Mouse (Mus musculus) hindbrain, embryonic 15.5 days (tissue): ENCODE measurements around the gene Ctc1. TPM values are rescaled to one million over a fixed set of nuclear protein-coding genes. Genes with fewer than 3 reads are reported as not detected.

ENCODE experiments used
- ATAC-seq: fragments of 200-750 bp; cut with Nextera tagmentation; 2 replicates; pipeline ENCODE4 v1.8.0; 2017; ENCODE audit warnings: low read depth, moderate number of reproducible peaks, moderate TSS enrichment; ENCODE audit not compliant: low FRiP score
- H3K27ac ChIP-seq: fragments of 300-500 bp; sonication (generic); replicated peaks from 2 replicates; pipeline ENCODE4 v1.5.1; 2015; ENCODE audit warnings: mild to moderate bottlenecking, inconsistent platforms
- H3K27me3 ChIP-seq: fragments of 300-500 bp; sonication (generic); 2 replicates; pipeline ENCODE4 v1.6.1; 2015; ENCODE audit warnings: control low read depth, inconsistent platforms
- H3K36me3 ChIP-seq: fragments of 300-500 bp; sonication (generic); 2 replicates; pipeline ENCODE4 v1.6.1; 2015; ENCODE audit warnings: control low read depth, inconsistent platforms
- H3K4me1 ChIP-seq: fragments of 300-500 bp; sonication (generic); replicated peaks from 2 replicates; pipeline ENCODE4 v1.6.1; 2015; ENCODE audit warnings: control low read depth, inconsistent platforms
- H3K4me2 ChIP-seq: fragments of 300-500 bp; sonication (generic); 2 replicates; pipeline ENCODE4 v1.6.1; 2015; ENCODE audit warnings: moderate library complexity, mild to moderate bottlenecking, inconsistent platforms
- H3K4me3 ChIP-seq: fragments of 300-500 bp; sonication (generic); 2 replicates; pipeline ENCODE4 v1.5.1; 2015; ENCODE audit warnings: mild to moderate bottlenecking, inconsistent platforms
- H3K9ac ChIP-seq: fragments of 300-500 bp; sonication (generic); 2 replicates; pipeline ENCODE4 v1.6.1; 2015; ENCODE audit warnings: inconsistent platforms
- H3K9me3 ChIP-seq: fragments of 300-500 bp; sonication (generic); 2 replicates; pipeline ENCODE4 v1.6.1; 2016; ENCODE audit warnings: control low read depth, inconsistent platforms
- WGBS: fragments of 180-500 bp; shearing (Covaris S2); methylation state at CpG from one replicate; pipeline ENCODE4 v1.1.7; 2015; 5-methylcytosine and 5-hydroxymethylcytosine counted together
- microRNA-seq: library from miRNA; unstranded; fragments of <30 nt; microRNA quantifications from one replicate; pipeline ENCODE4, GENCODE M21; 2016
- polyA plus RNA-seq: library from polyadenylated mRNA; unstranded; fragments of >200 nt; fragmentation: Nextera tagmentation; extraction: Ambion mirVana; gene quantifications from 2 replicates; pipeline ENCODE4 v1.2.1, GENCODE M21; 2015

Ctc1 gene
- polyA plus RNA-seq, 1 experiment from 2014 or later: 71.2 TPM

DNA sequence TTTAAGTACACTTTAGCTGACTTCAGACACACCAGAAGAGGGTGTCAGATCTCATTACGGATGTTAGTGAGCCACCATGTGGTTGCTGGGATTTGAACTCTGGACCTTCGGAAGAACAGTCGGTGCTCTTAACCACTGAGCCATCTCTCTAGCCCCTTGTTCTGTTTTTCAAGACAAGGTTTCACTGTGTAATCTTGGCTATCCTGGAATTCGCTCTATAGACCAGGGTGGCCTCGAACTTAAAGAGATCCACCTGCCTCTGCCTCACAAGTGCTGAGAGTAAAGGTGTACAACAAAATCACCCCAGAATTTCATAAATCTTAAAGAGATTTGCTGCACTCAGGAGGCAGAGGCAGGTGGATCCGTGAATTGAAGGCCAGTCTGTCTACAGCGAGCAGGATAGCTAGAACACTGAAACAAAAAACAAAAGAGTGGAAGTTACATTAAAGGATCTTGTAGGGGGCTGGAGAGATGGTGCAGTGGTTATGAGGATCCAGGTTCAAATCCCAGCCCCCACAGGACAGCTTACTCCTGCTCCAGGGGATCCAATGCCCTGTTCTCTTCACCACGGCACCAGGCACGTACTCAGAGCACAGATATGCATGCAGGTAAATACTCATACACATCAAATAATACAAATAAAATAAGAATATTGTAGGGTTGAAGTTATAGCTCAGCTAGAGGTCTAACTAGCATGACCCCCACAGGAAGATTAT, 60.2 kb downstream of the Ctc1 start:
- Histone ChIP-seq H3K4me2 (no peak overlapping the region), H3K4me1 (peaks cover 28% of the 10 kb centered on the region), H3K36me3 (no peaks in the 10 kb centered on the region), H3K9me3 (no peaks in the 10 kb centered on the region), H3K27ac (no peak overlapping the region), H3K9ac (no peak overlapping the region), H3K4me3 (no peak overlapping the region), H3K27me3 (no peaks in the 10 kb centered on the region)
- WGBS: 45% methylated on average over 9 of the region's 9 CpGs
- no peak for ATAC-seq

DNA sequence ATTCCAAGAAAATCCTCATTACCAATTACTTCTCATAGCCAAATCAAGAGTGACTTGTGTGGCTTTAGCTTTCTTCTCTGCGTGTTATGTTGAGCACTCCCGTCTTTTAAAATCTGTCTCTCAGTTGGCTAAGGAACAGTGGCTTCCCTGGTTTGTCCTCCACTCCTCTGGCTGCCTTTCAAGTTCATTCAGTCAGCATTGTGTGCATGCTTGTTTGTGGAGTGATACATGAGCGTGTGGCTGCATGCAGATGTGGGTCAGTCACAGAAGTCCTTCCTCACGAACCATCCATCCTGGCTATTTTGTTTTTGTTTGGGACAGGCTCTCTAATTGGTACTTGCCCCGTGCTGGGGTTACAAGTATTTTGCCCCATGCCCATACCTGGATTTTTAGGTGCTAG, 60.9 kb downstream of the Ctc1 start:
- Histone ChIP-seq H3K27me3 (no peaks in the 10 kb centered on the region), H3K9ac (no peak overlapping the region), H3K9me3 (no peaks in the 10 kb centered on the region), H3K4me1 (peaks cover 22% of the 10 kb centered on the region), H3K4me3 (no peak overlapping the region), H3K4me2 (no peak overlapping the region), H3K36me3 (no peaks in the 10 kb centered on the region), H3K27ac (no peak overlapping the region; the same call in 1 of the 2 replicates)
- 58% methylated on average over 5 of the region's 5 CpGs for WGBS
- no peak for ATAC-seq

DNA sequence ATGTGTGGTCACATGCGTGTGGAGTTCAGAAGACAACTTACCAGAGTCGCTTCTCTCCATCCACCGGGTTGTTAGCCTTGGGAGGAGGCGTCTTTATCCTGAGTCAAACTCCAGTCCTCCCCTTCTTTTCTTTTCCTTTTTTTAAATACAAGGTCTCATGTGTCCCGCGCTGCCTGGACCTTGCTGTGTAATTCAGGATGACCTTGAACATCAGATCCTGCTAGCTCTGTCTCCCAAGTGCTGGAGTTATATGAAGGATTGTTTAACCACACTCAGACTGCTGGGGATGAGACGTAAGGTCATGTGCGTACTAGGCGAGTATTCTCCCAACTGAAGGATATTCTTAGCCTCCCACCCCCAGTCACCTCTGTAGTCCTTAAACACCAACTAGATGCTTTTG, 61.6 kb downstream of the Ctc1 start:
- Histone ChIP-seq H3K4me3 (no peak overlapping the region), H3K4me2 (no peak overlapping the region), H3K27me3 (no peaks in the 10 kb centered on the region), H3K27ac (no peak overlapping the region), H3K9me3 (no peaks in the 10 kb centered on the region), H3K36me3 (no peaks in the 10 kb centered on the region), H3K4me1 (peaks cover 14% of the 10 kb centered on the region), H3K9ac (no peak overlapping the region)
- 90% methylated on average over 9 of the region's 9 CpGs for WGBS
- ATAC-seq: no peak

DNA sequence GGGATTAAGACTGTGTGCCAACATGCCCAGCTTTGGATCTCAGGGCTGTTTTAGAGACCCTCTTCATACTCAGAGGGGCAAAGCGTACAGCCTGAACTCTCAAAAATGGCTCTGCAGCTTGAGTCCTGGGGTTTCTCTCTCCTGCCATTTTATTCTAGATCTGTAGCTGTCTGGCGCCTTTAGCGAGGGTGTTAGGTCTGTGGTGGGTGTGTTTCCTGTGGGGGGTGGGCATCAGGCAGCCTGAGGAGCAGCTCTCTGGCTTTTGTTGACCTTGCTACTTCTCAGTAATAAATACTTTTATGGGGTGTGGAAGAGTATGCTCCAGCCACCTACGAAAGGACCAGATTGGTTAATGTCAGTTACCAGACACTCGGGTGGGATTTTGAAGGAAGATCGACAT, 62.3 kb downstream of the Ctc1 start:
- Histone ChIP-seq H3K27ac (no peak overlapping the region), H3K36me3 (no peaks in the 10 kb centered on the region), H3K9me3 (no peaks in the 10 kb centered on the region), H3K4me2 (no peak overlapping the region), H3K4me1 (peaks cover 9% of the 10 kb centered on the region), H3K27me3 (no peaks in the 10 kb centered on the region), H3K9ac (no peak overlapping the region), H3K4me3 (no peak overlapping the region)
- ATAC-seq: no peak
- 83% methylated on average over 6 of the region's 6 CpGs for WGBS

DNA sequence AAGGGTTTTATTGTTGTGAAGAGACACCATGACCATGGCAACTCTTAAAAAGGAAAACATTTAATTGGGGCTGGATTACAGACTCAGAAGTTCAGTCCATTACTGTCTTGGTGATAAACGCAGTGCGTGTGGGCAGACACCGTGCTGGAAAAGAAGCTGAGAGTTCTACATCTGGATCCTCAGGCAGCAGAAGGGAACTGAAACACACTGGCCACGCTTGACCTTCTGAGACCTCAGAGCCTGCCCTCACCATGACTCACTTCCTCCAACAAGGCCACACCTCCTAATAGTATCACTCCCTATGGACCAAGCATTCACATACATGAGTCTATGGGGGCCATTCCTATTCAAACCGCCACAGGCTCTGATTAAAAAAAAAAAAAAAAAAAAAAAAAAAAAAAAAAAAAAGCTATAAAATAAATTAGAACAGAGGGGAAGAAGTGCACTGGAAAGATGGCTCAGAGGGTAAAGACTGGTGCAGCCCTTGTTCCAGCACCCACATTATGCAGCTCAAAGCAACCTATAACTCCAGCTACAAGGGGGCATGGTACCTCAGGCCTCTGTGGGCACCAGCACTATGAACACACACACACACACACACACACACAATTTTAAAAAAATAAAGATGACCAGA, 63.2 kb downstream of the Ctc1 start:
- Histone ChIP-seq H3K4me3 (no peak overlapping the region), H3K27me3 (no peaks in the 10 kb centered on the region), H3K27ac (no peak overlapping the region), H3K4me1 (peaks cover 8% of the 10 kb centered on the region), H3K9me3 (no peaks in the 10 kb centered on the region), H3K9ac (no peak overlapping the region), H3K36me3 (no peaks in the 10 kb centered on the region), H3K4me2 (no peak overlapping the region)
- 76% methylated on average over 5 of the region's 5 CpGs for WGBS
- no peak for ATAC-seq

DNA sequence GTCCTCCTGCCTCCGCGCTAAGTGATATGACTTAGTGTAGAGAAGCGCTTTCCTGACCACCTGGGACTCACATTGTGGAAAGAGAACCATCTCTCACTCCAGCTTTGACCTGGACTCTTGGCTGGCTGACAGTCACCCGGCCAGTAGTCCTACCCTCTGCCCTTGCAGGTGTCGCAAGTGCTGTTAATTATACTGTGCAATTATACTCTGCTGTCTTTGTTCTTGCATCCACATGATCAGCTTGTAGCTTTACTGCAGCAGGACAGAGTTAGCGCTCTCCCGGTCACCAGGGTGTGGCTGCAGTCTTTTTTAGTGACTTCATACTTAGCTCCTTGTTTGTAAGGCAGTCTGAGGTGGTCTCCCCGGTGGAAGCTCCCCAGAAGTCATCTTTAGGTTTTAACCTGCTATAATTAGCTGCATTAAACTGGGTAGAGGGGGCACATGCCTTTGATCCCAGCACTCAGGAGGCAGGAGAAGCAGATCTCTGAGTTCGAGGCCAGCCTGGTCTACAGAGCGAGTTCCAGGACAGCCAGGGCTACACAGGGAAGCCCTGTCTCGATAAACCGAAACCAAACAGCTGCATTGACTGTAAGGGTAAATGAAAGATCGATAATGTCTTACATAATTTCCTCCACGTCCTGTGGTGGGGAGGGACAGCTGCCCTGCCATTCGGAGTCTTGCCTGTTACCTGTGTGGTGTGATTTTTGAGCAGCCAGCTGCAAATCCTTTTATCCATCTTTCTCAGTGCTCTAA, 64.6 kb downstream of the Ctc1 start:
- H3K27ac ChIP-seq: no peak overlapping the region

DNA sequence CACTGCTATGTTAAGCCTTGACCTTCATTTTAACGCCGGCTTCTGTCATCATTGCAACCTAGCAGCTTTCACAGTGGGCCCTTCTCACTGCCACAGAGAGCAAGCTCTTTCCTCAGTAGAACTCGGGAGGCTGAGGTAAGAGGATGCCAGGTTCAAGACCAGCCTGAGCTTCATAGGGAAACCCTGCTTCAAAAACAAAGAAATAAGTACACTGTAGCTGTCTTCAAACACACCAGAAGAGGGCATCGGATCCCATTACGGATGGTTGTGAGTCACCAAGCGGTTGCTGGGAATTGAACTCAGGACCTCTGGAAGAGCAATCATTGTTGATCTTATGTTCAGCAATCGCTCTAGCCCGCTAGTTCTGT, 65.1 kb downstream of the Ctc1 start:
- WGBS: 90% methylated on average over 8 of the region's 8 CpGs
- ATAC-seq: no peak

More for the DNA sequence above, 64.6 kb downstream of the Ctc1 start:
- 88% methylated on average over 15 of the region's 15 CpGs for WGBS
- Histone ChIP-seq H3K4me2 (no peak overlapping the region), H3K36me3 (no peaks in the 10 kb centered on the region), H3K9ac (no peak overlapping the region), H3K9me3 (no peaks in the 10 kb centered on the region), H3K4me3 (no peak overlapping the region), H3K27me3 (no peaks in the 10 kb centered on the region), H3K4me1 (no peaks in the 10 kb centered on the region)
- no peak for ATAC-seq

DNA sequence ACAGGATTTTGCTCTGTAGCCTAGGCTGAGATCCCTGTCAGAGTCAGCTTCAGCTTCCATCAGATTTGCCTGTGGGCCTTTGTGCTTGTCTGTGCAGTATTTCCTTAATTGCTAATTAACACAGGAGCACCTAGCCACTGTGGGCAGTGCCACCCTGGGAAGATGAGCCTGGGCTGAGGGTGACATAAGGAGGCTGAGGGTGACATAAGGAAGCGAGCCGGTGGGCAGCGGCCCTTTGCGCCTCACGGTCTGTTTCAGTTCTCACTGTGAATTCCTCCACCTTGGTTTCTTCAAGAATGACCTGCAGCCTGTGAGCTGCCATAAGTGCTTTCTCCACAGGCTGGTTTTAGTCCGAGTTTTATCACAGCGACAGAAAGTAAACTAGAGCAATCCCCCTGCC, 65.9 kb downstream of the Ctc1 start:
- Histone ChIP-seq H3K27me3 (no peaks in the 10 kb centered on the region), H3K9ac (no peak overlapping the region), H3K4me3 (no peak overlapping the region), H3K27ac (no peak overlapping the region), H3K9me3 (no peaks in the 10 kb centered on the region), H3K4me2 (no peak overlapping the region), H3K4me1 (no peaks in the 10 kb centered on the region), H3K36me3 (no peaks in the 10 kb centered on the region)
- 89% methylated on average over 7 of the region's 7 CpGs for WGBS
- ATAC-seq: no peak

More for the DNA sequence above, 65.1 kb downstream of the Ctc1 start:
- Histone ChIP-seq H3K27me3 (no peaks in the 10 kb centered on the region), H3K4me2 (no peak overlapping the region), H3K4me3 (no peak overlapping the region), H3K36me3 (no peaks in the 10 kb centered on the region), H3K9me3 (no peaks in the 10 kb centered on the region), H3K27ac (no peak overlapping the region), H3K4me1 (no peaks in the 10 kb centered on the region), H3K9ac (no peak overlapping the region)

DNA sequence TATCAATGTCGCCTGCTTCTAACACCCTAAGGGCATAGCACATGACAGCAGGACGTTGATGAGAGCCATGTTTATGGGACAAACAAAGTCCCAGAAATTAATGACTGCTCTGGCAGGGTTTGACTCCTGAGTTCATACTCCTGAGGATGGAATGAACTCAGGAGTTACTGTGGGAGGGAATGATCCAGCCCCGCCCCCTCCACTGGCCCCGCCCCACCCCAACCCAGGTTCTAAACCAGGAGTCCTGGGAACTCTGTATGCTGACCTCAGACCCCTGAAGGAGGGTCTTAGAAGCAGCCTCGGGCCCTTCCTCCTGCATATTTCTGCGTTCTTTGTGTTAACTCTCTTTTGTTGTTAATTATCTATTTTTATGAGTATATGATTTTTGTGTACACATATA, 69.9 kb downstream of the Ctc1 start:
- no peak for ATAC-seq
- Histone ChIP-seq H3K27me3 (no peaks in the 10 kb centered on the region), H3K4me3 (no peak overlapping the region), H3K27ac (no peak overlapping the region), H3K4me2 (no peak overlapping the region), H3K9me3 (no peaks in the 10 kb centered on the region), H3K9ac (no peak overlapping the region), H3K36me3 (peaks cover 4% of the 10 kb centered on the region; the same call in 1 of the 2 replicates), H3K4me1 (peaks cover 22% of the 10 kb centered on the region)
- WGBS: 63% methylated on average over 6 of the region's 6 CpGs

Small RNAs within 50 kb of the gene (microRNA-seq; reads per million reads assigned to microRNA genes)
- 4.8 reads per million, percentile 20 among the genes with 10 or more reads in this experiment for gene Mir3062

Other genes with a start within 250 kb of the Ctc1 start
- gene Ndel1, start 144.1 kb upstream of the Ctc1 start, polyA plus RNA-seq: 103 and 105 TPM in 2 replicates
- not detected in 2 replicates for gene Rnf222, start 127.4 kb upstream of the Ctc1 start, polyA plus RNA-seq
- gene Rpl26, start 114.3 kb upstream of the Ctc1 start, polyA plus RNA-seq: 557 and 622 TPM in 2 replicates
- gene Odf4, start 88.8 kb upstream of the Ctc1 start, polyA plus RNA-seq: 0.60 and 1.2 TPM in 2 replicates
- 21.8 and 25.3 TPM in 2 replicates for gene Arhgef15, start 58.4 kb upstream of the Ctc1 start, polyA plus RNA-seq
- 1.7 and 2.1 TPM in 2 replicates for gene Slc25a35, start 47.8 kb upstream of the Ctc1 start, polyA plus RNA-seq
- gene Rangrf, start 40.7 kb upstream of the Ctc1 start, polyA plus RNA-seq: 29.8 and 34.3 TPM in 2 replicates
- 17.6 and 19.0 TPM in 2 replicates for gene Pfas, start 7.5 kb upstream of the Ctc1 start, polyA plus RNA-seq
- 28.6 and 36.1 TPM in 2 replicates for gene Aurkb, start 29.7 kb downstream of the Ctc1 start, polyA plus RNA-seq
- 22.1 and 23.1 TPM in 2 replicates for gene Borcs6, start 43.8 kb downstream of the Ctc1 start, polyA plus RNA-seq
- 36.6 and 41.7 TPM in 2 replicates for gene Tmem107, start 54.9 kb downstream of the Ctc1 start, polyA plus RNA-seq
- gene Vamp2, start 72.6 kb downstream of the Ctc1 start, polyA plus RNA-seq: 317 and 437 TPM in 2 replicates
- gene Per1, start 79.3 kb downstream of the Ctc1 start, polyA plus RNA-seq: 10.0 and 10.1 TPM in 2 replicates
- gene Hes7, start 104.5 kb downstream of the Ctc1 start, polyA plus RNA-seq: 0.87 and 0.98 TPM in 2 replicates
- 0.40 and 0.42 TPM in 2 replicates for gene 9130213A22Rik, start 106.7 kb downstream of the Ctc1 start, polyA plus RNA-seq
- gene Aloxe3, start 110.0 kb downstream of the Ctc1 start, polyA plus RNA-seq: 4.7 and 6.5 TPM in 2 replicates
- 0.35 and 0.72 TPM in 2 replicates for gene Alox12b, start 141.1 kb downstream of the Ctc1 start, polyA plus RNA-seq
- gene Alox8, start 181.9 kb downstream of the Ctc1 start, polyA plus RNA-seq: 0.34 and 0.44 TPM in 2 replicates
- gene Gucy2e, start 221.1 kb downstream of the Ctc1 start, polyA plus RNA-seq: 0.40 and 0.43 TPM in 2 replicates